Mouse (Mus musculus) urinary bladder, postnatal 36 days (tissue): ENCODE results near the gene Pank4.
A peak's percentile ranks its signal among the peaks of the same experiment; 100 is the strongest.

Experiments
- DNase-seq, 2 experiments: peaks; one replicate each; pipeline ENCODE4 v3.0.0; 2022; ENCODE audit warnings: low spot score in 2 of 2, mixed read lengths in 1 of 2

The Pank4 gene

GRCm38 (mm10) chr4:154943323-154944039 is 20.4 kb upstream of the Pank4 start:
- no peak for DNase-seq

- peak; percentile 51 to 75 for DNase-seq
These were observed 19.8 kb upstream of the Pank4 start for GRCm38 (mm10) chr4:154944121-154944590.

- DNase-seq = peak; percentile 55 to 72
These were observed 17.6 kb upstream of the Pank4 start for GRCm38 (mm10) chr4:154946319-154946718.

- no peak for DNase-seq
These were observed 15.6 kb upstream of the Pank4 start for GRCm38 (mm10) chr4:154948066-154948939.

GRCm38 (mm10) chr4:154948940-154949588 is 14.9 kb upstream of the Pank4 start:
- no peak for DNase-seq

- DNase-seq = no peak
These were observed 14.3 kb upstream of the Pank4 start for GRCm38 (mm10) chr4:154949589-154949982.

GRCm38 (mm10) chr4:154952461-154953241 is 11.3 kb upstream of the Pank4 start:
- no peak for DNase-seq

- DNase-seq = no peak
These were observed 7.3 kb upstream of the Pank4 start for GRCm38 (mm10) chr4:154956604-154957003.

GRCm38 (mm10) chr4:154957289-154957993 is 6.5 kb upstream of the Pank4 start:
- no peak for DNase-seq

GRCm38 (mm10) chr4:154958171-154958570 is 5.8 kb upstream of the Pank4 start:
- no peak for DNase-seq

GRCm38 (mm10) chr4:154958621-154959020 is 5.3 kb upstream of the Pank4 start:
- DNase-seq = no peak

GRCm38 (mm10) chr4:154960021-154960689 is 3.8 kb upstream of the Pank4 start:
- DNase-seq = no peak

- DNase-seq = no peak
These were observed 3.2 kb upstream of the Pank4 start, which contains the start of gene Hes5 for GRCm38 (mm10) chr4:154960690-154961225. Hes5 (plus strand) TSS chr4:154960923.

GRCm38 (mm10) chr4:154961226-154961738 is 2.6 kb upstream of the Pank4 start:
- no peak for DNase-seq

GRCm38 (mm10) chr4:154961911-154962310 is 2.0 kb upstream of the Pank4 start:
- no peak for DNase-seq

- DNase-seq = no peak
These were observed 1.2 kb upstream of the Pank4 start for GRCm38 (mm10) chr4:154962683-154963082.

GRCm38 (mm10) chr4:154963190-154963836 is 610 bp upstream of the Pank4 start:
- no peak for DNase-seq

- no peak for DNase-seq
These were observed 785 bp downstream of the Pank4 start for GRCm38 (mm10) chr4:154964581-154965235.

- DNase-seq = no peak
These were observed 1.9 kb downstream of the Pank4 start for GRCm38 (mm10) chr4:154965856-154966255.
